Mouse (Mus musculus): ENCODE measurements around the gene Homer2. TPM values are rescaled to one million over a fixed set of nuclear protein-coding genes. Genes with fewer than 3 reads are reported as not detected.

The Homer2 gene
- polyA plus RNA-seq, 1 experiment from 2014 or later: 80.4 TPM

DNA sequence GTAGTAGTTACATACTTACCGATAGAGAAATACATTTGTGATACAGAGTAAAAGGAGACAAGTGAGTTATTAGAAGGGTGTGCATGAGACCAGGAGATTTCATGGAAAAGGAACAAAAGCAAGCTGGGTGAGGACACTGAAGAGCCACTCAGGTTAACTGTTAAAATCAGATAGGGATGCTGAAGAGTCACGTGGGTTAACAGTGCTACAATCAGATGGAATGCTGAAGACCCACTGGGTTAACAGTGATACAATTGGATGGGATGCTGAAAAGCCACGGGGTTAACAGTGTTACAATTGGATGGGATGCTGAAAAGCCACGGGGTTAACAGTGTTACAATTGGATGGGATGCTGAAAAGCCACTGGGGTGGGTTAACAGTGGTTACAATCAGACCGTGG, 102.3 kb downstream of the Homer2 start:
- no peak overlapping the region for H3K27ac ChIP-seq (replicated peaks in 1 of 2; ENCODE audit: control insufficient read depth in 1 of 2, insufficient read depth in 1 of 2, low read depth in 2 of 2, low read length in 2 of 2)
- WGBS: 78% methylated on average over 5 of the region's 5 CpGs
- no peak overlapping the region for H3K4me2 ChIP-seq (ENCODE audit: low read length)
- H3K9me3 ChIP-seq (ENCODE audit: control insufficient read depth, low read length): no peaks in the 10 kb centered on the region
- peaks cover 2 to 4% of the 10 kb centered on the region in 2 experiments; a peak in 2 of 4 replicates for H3K4me1 ChIP-seq (ENCODE audit: control insufficient read depth in 2 of 2, insufficient read depth in 2 of 2, low read length in 2 of 2)
- no peak overlapping the region for H3K4me3 ChIP-seq (ENCODE audit: control insufficient read depth in 1 of 2, insufficient read depth in 1 of 2, low read depth in 1 of 2, low read length in 2 of 2)
- H3K9ac ChIP-seq (ENCODE audit: low read length): no peak overlapping the region
- no peak for ATAC-seq (ENCODE audit: insufficient number of reproducible peaks, insufficient read depth, low FRiP score, low read depth)
- no peaks in the 10 kb centered on the region for H3K27me3 ChIP-seq (ENCODE audit: control insufficient read depth, insufficient read depth, low read length)
- peaks cover 20% of the 10 kb centered on the region; the same call in 1 of the 2 replicates for H3K36me3 ChIP-seq (ENCODE audit: control insufficient read depth, insufficient read depth, low read length)

- Histone ChIP-seq H3K9ac (ENCODE audit: low read length) (no peak overlapping the region), H3K27me3 (ENCODE audit: control insufficient read depth, insufficient read depth, low read length) (no peaks in the 10 kb centered on the region), H3K9me3 (ENCODE audit: control insufficient read depth, low read length) (no peaks in the 10 kb centered on the region), H3K27ac (replicated peaks in 1 of 2; ENCODE audit: control insufficient read depth in 1 of 2, insufficient read depth in 1 of 2, low read depth in 2 of 2, low read length in 2 of 2) (peak overlapping the region in 1 of 2 experiments; percentile 37; a peak in 1 of 4 replicates), H3K4me3 (ENCODE audit: control insufficient read depth in 1 of 2, insufficient read depth in 1 of 2, low read depth in 1 of 2, low read length in 2 of 2) (no peak overlapping the region), H3K4me2 (ENCODE audit: low read length) (no peak overlapping the region), H3K4me1 (ENCODE audit: control insufficient read depth in 2 of 2, insufficient read depth in 2 of 2, low read length in 2 of 2) (peaks cover 8 to 13% of the 10 kb centered on the region in 2 experiments), H3K36me3 (ENCODE audit: control insufficient read depth, insufficient read depth, low read length) (peaks cover 47% of the 10 kb centered on the region)
- WGBS: 61% methylated on average over 8 of the region's 8 CpGs
- ATAC-seq (ENCODE audit: insufficient number of reproducible peaks, insufficient read depth, low FRiP score, low read depth): no peak
Measured at GRCm38 (mm10) chr7:81599379-81600280, 107.7 kb downstream of the Homer2 start.

- 91% methylated on average over 1 of the region's 1 CpGs for WGBS
Measured at GRCm38 (mm10) chr7:81597660-81598059, 109.7 kb downstream of the Homer2 start.

GRCm38 (mm10) chr7:81596086-81596485, 111.2 kb downstream of the Homer2 start:
- no peak for ATAC-seq (ENCODE audit: insufficient number of reproducible peaks, insufficient read depth, low FRiP score, low read depth)
- H3K36me3 ChIP-seq (ENCODE audit: control insufficient read depth, insufficient read depth, low read length): peaks cover 82% of the 10 kb centered on the region

More at GRCm38 (mm10) chr7:81597660-81598059, 109.7 kb downstream of the Homer2 start:
- peaks cover 8 to 13% of the 10 kb centered on the region in 2 experiments for H3K4me1 ChIP-seq (ENCODE audit: control insufficient read depth in 2 of 2, insufficient read depth in 2 of 2, low read length in 2 of 2)
- 0 out of 2 replicates have a peak, but pooled peaks have one; percentile 13 for ATAC-seq (ENCODE audit: insufficient number of reproducible peaks, insufficient read depth, low FRiP score, low read depth)
- no peak overlapping the region for H3K4me3 ChIP-seq (ENCODE audit: control insufficient read depth in 1 of 2, insufficient read depth in 1 of 2, low read depth in 1 of 2, low read length in 2 of 2)
- H3K9me3 ChIP-seq (ENCODE audit: control insufficient read depth, low read length): no peaks in the 10 kb centered on the region
- H3K27me3 ChIP-seq (ENCODE audit: control insufficient read depth, insufficient read depth, low read length): no peaks in the 10 kb centered on the region
- H3K4me2 ChIP-seq (ENCODE audit: low read length): no peak overlapping the region
- H3K27ac ChIP-seq (replicated peaks in 1 of 2; ENCODE audit: control insufficient read depth in 1 of 2, insufficient read depth in 1 of 2, low read depth in 2 of 2, low read length in 2 of 2): peak overlapping the region in 1 of 2 experiments; percentile 28; a peak in 1 of 4 replicates
- H3K36me3 ChIP-seq (ENCODE audit: control insufficient read depth, insufficient read depth, low read length): peaks cover 67% of the 10 kb centered on the region
- no peak overlapping the region for H3K9ac ChIP-seq (ENCODE audit: low read length)

GRCm38 (mm10) chr7:81595056-81595455, 112.3 kb downstream of the Homer2 start:
- no peak overlapping the region for H3K9ac ChIP-seq (ENCODE audit: low read length)
- no peak overlapping the region for H3K27ac ChIP-seq (replicated peaks in 1 of 2; ENCODE audit: control insufficient read depth in 1 of 2, insufficient read depth in 1 of 2, low read depth in 2 of 2, low read length in 2 of 2)
- H3K4me3 ChIP-seq (ENCODE audit: control insufficient read depth in 1 of 2, insufficient read depth in 1 of 2, low read depth in 1 of 2, low read length in 2 of 2): no peak overlapping the region
- peaks cover 93% of the 10 kb centered on the region for H3K36me3 ChIP-seq (ENCODE audit: control insufficient read depth, insufficient read depth, low read length)
- 39% methylated on average over 5 of the region's 5 CpGs for WGBS
- H3K4me2 ChIP-seq (ENCODE audit: low read length): no peak overlapping the region
- H3K4me1 ChIP-seq (ENCODE audit: control insufficient read depth in 2 of 2, insufficient read depth in 2 of 2, low read length in 2 of 2): peaks cover 6 to 10% of the 10 kb centered on the region in 2 experiments
- no peaks in the 10 kb centered on the region for H3K9me3 ChIP-seq (ENCODE audit: control insufficient read depth, low read length)
- no peaks in the 10 kb centered on the region for H3K27me3 ChIP-seq (ENCODE audit: control insufficient read depth, insufficient read depth, low read length)
- no peak for ATAC-seq (ENCODE audit: insufficient number of reproducible peaks, insufficient read depth, low FRiP score, low read depth)

More at GRCm38 (mm10) chr7:81596086-81596485, 111.2 kb downstream of the Homer2 start:
- peaks cover 8 to 13% of the 10 kb centered on the region in 2 experiments for H3K4me1 ChIP-seq (ENCODE audit: control insufficient read depth in 2 of 2, insufficient read depth in 2 of 2, low read length in 2 of 2)
- H3K27me3 ChIP-seq (ENCODE audit: control insufficient read depth, insufficient read depth, low read length): no peaks in the 10 kb centered on the region
- 87% methylated on average over 6 of the region's 6 CpGs for whole genome bisulfite sequencing
- H3K9me3 ChIP-seq (ENCODE audit: control insufficient read depth, low read length): no peaks in the 10 kb centered on the region
- no peak overlapping the region for H3K4me2 ChIP-seq (ENCODE audit: low read length)
- no peak overlapping the region for H3K4me3 ChIP-seq (ENCODE audit: control insufficient read depth in 1 of 2, insufficient read depth in 1 of 2, low read depth in 1 of 2, low read length in 2 of 2)
- H3K27ac ChIP-seq (replicated peaks in 1 of 2; ENCODE audit: control insufficient read depth in 1 of 2, insufficient read depth in 1 of 2, low read depth in 2 of 2, low read length in 2 of 2): no peak overlapping the region
- H3K9ac ChIP-seq (ENCODE audit: low read length): no peak overlapping the region

DNA sequence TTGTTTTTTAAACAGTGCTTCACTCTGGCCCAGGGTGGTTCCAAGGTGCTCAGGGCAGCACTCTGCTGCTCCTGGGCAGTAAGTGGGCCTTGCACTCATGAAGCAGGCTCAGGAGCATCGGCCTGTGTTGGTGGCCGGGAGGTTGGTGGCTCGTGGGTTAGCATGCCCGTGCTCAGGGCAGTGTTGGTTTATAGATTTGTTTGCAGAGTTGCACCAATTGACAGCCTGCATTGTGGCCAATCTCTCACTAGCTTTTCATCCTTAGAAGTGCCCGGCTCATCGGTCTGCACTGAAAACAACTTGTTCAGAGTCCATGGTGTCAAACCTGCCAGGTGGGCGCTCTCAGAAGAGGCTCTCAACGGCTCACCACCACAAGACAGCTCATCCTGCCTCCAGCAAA, 113.9 kb downstream of the Homer2 start:
- H3K4me3 ChIP-seq (ENCODE audit: control insufficient read depth in 1 of 2, insufficient read depth in 1 of 2, low read depth in 1 of 2, low read length in 2 of 2): no peak overlapping the region
- WGBS: 94% methylated on average over 8 of the region's 8 CpGs

GRCm38 (mm10) chr7:81592686-81593085, 114.6 kb downstream of the Homer2 start:
- H3K27ac ChIP-seq (replicated peaks in 1 of 2; ENCODE audit: control insufficient read depth in 1 of 2, insufficient read depth in 1 of 2, low read depth in 2 of 2, low read length in 2 of 2): no peak overlapping the region
- no peak overlapping the region for H3K4me2 ChIP-seq (ENCODE audit: low read length)
- no peak for ATAC-seq (ENCODE audit: insufficient number of reproducible peaks, insufficient read depth, low FRiP score, low read depth)
- peaks cover 96% of the 10 kb centered on the region for H3K36me3 ChIP-seq (ENCODE audit: control insufficient read depth, insufficient read depth, low read length)
- H3K9ac ChIP-seq (ENCODE audit: low read length): no peak overlapping the region
- no peaks in the 10 kb centered on the region for H3K27me3 ChIP-seq (ENCODE audit: control insufficient read depth, insufficient read depth, low read length)
- H3K4me1 ChIP-seq (ENCODE audit: control insufficient read depth in 2 of 2, insufficient read depth in 2 of 2, low read length in 2 of 2): peaks cover 2 to 5% of the 10 kb centered on the region in 2 experiments; a peak in 3 of 4 replicates
- H3K9me3 ChIP-seq (ENCODE audit: control insufficient read depth, low read length): no peaks in the 10 kb centered on the region
- H3K4me3 ChIP-seq (ENCODE audit: control insufficient read depth in 1 of 2, insufficient read depth in 1 of 2, low read depth in 1 of 2, low read length in 2 of 2): no peak overlapping the region
- WGBS: 80% methylated on average over 9 of the region's 9 CpGs

More for the DNA sequence above, 113.9 kb downstream of the Homer2 start:
- Histone ChIP-seq H3K9ac (ENCODE audit: low read length) (no peak overlapping the region), H3K27ac (replicated peaks in 1 of 2; ENCODE audit: control insufficient read depth in 1 of 2, insufficient read depth in 1 of 2, low read depth in 2 of 2, low read length in 2 of 2) (no peak overlapping the region), H3K9me3 (ENCODE audit: control insufficient read depth, low read length) (no peaks in the 10 kb centered on the region), H3K4me2 (ENCODE audit: low read length) (no peak overlapping the region), H3K27me3 (ENCODE audit: control insufficient read depth, insufficient read depth, low read length) (no peaks in the 10 kb centered on the region), H3K4me1 (ENCODE audit: control insufficient read depth in 2 of 2, insufficient read depth in 2 of 2, low read length in 2 of 2) (peaks cover 2 to 5% of the 10 kb centered on the region in 2 experiments; a peak in 3 of 4 replicates), H3K36me3 (ENCODE audit: control insufficient read depth, insufficient read depth, low read length) (peaks cover 97% of the 10 kb centered on the region)
- no peak for ATAC-seq (ENCODE audit: insufficient number of reproducible peaks, insufficient read depth, low FRiP score, low read depth)
